Mouse (Mus musculus) cerebellum, adult 2 months (tissue): Measurements from ENCODE around the gene Casp9.

ENCODE experiments used
- CTCF ChIP-seq: fragments of 200-500 bp; IDR thresholded peaks from 2 replicates; pipeline ENCODE4 v1.5.1; 2011; ENCODE audit warnings: low read depth, mild to moderate bottlenecking, control low read depth, low read length, moderate library complexity, borderline replicate concordance; ENCODE audit not compliant: insufficient read depth
- POLR2A ChIP-seq: fragments of 200-500 bp; IDR thresholded peaks from 2 replicates; pipeline ENCODE4 v1.6.1; 2011; ENCODE audit warnings: low read length, control low read depth, borderline replicate concordance; ENCODE audit not compliant: insufficient read depth

GRCm38 (mm10) chr4:141792554-141793281, 694 bp upstream of the Casp9 start:
- TF ChIP-seq POLR2A (no peak), CTCF (no peak)
